Mouse (Mus musculus) c-Kit-positive CD71-positive TER-119-positive erythroid progenitor cells, embryonic 14.5 days (primary cell): Measurements from ENCODE around the gene Pus7.
"Not testable (repeated sequence)": the region's sequence is repeated elsewhere in the genome, so short reads cannot be mapped to it uniquely, and the experiment has no call there.

ENCODE experiments used
- DNase-seq: peaks from one replicate; pipeline ENCODE4 v3.0.0-alpha.2; 2013; ENCODE audit warnings: low spot score

Pus7 gene

DNA sequence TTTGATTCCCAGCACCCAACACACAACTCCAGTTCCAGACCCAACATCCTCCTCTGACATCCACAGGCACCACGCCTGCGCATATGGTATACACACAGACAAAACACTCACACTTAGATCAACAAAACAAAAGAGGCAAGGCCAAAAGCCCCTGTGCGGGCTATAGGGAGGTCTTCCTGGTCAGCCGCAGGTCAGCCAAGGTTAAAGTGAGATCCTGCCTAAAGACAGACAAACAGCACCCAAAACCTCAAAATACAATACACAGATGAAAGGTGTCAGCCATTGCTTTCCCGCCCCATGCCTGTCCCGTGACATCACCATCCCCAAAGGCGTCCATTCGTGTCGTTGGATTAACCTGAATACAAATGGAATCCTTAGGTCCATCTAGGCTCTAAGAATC lies 27.9 kb downstream of the Pus7 start:
- DNase-seq: no peak

DNA sequence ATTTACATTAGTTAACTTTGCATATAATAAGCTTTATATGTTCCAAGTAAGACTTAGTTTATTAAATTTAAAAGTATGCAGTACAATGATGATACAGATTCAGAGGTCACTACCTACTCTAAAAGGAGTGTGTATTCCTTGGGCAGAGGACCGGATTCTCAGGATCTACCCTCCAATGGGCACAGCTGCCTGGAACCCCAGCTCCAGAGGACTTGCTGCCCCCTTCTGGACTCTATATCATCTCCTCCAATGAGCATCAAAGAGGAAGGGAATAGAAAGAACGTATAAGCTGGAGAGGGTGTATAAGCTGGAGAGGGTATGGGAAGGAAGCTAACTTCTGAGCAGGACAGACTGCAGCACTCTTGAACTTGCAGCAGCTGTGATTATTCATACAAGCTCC lies 33.6 kb downstream of the Pus7 start:
- no peak for DNase-seq

DNA sequence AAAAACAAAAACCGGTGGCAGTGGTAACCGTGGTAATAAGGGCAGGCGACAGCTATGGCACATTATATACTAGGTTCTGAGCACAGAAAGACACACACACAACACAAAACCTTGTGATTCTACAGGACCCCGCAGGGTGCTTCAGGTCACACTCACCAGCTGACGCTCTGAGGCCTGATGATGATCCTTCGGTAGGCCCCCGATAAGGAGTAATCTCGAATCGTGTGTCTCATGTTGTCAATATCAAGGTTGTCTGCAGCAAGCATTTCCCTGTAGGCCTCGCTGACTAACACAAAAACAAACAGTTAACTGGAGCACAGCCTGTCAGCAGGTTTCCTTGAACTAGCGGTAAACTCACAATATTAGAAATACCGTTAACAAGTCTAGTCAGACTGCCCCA lies 40.2 kb downstream of the Pus7 start:
- DNase-seq: no peak

DNA sequence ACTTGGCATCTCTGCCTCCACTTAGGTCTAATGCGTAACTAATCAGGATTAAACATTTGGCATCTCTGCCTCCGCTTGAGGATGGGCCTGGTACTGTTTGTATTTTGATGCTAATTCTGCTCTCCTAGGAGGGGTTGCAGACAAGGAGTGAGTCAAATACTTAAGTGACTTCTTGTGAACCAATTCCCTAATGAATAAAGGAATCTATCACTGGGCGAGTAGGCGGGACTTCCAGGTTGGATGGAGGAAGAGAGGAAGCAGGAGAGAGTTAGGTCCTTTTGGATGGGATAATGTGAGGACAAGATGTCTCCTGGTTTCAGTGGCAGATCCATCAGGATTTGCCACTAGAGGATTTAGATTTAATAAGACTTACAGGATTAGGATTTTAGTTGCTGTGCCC lies 46.4 kb downstream of the Pus7 start:
- DNase-seq: no peak

DNA sequence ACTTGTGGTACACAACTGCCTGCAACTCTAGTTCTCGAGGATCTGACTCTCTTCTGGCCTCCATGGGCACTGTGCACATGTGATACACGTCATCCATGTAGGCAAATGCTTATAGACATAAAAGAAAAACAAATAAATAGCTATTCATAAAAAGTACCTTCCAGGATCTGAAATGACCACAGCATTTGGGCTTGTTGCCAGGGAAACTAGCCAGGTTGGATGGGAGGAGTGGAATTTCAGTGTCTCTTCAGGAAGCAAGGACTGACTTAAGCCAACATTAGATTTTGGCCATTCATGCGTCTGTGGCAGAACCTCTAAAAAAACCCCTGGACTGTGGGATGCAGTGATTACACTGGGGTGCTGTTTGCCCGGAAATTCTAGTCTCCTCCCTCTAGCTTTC lies 47.1 kb downstream of the Pus7 start:
- no peak for DNase-seq

DNA sequence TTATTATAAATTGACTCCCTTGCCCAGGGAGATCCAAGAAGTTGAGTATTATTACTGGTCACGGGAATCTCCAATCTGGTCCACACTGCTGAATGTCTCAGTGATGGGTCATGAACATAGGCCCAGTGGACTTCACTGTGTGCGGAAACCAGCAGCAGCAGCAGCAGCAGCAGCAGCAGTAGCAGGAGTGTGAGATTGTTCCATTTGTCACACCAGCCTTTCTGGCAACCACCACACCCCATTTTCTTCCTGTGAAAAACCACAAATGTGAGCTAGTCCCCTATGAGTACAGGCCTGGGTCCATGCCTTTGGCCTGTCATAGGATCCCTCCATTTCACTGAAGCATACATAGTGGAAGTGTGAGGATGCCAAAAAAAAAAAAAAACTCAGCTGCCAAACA lies 61.6 kb downstream of the Pus7 start:
- no peak for DNase-seq

DNA sequence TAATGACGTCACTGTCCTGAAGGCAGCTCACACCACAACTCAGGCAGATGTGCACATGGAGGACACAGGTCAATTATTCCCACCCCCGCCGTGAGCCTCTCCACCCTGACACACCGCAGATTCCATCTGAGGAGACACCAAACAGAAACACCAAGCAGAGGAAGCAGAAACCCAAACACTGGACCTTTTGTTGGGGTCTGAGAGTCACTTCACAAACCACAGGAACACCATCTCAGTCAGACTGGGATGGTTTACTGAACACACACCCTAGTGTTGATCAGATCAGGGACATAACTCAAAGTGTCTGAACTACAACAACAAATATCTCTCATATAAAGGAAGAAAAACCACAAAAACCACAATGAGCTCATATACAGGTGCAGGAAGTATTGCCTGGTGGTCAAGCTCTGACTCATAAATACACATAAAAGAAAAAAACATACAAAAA lies 64.6 kb downstream of the Pus7 start:
- no peak for DNase-seq

DNA sequence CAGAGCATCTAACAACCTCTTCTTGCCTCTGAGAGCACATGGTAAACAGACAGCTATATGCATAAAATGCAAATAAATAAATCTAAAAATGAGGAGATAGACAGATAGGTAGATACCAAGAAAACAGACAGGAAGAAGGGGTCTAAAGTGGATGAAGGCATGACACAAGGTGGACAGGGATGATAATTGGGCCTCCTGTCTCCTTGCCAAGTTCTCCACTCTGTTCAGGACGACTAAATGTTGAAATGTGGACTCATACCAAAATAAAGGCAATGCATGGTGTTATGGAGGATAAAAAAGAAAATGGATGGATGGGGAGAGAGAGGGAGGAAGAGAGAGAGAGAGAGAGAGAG lies 65.4 kb downstream of the Pus7 start:
- DNase-seq: no peak

DNA sequence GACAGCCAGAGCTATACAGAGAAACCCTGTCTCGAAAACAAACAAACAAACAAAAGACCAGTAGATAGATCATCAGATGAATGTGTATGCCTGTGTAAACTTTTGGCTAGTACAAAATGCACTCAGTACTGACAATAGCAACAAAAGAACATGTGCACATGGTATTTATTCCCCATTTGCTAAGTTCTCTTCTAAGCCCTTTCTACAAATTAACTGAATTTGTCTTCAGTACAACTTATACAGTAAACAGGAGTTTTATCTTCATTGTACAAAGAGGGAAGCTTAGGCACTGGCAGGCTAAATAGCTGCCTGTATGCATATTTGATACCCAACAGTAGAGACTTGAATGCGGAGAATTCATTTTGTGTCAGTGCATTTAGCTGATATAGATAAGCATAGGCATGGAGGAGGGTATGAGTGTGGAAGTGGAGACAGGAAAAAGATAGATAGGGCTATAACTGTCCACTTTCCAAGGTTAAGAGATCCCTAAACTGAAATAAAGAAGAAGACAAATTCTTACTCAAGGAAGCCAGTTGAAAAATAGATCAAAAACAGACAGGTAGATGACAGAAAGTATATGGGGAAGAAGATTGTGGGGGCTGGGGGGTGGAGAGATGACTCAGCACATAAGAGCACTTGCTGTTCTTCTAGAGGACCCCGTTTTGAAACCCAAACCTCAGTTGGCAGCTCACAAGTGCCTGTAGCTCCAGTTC lies 65.9 kb downstream of the Pus7 start:
- DNase-seq: no peak

DNA sequence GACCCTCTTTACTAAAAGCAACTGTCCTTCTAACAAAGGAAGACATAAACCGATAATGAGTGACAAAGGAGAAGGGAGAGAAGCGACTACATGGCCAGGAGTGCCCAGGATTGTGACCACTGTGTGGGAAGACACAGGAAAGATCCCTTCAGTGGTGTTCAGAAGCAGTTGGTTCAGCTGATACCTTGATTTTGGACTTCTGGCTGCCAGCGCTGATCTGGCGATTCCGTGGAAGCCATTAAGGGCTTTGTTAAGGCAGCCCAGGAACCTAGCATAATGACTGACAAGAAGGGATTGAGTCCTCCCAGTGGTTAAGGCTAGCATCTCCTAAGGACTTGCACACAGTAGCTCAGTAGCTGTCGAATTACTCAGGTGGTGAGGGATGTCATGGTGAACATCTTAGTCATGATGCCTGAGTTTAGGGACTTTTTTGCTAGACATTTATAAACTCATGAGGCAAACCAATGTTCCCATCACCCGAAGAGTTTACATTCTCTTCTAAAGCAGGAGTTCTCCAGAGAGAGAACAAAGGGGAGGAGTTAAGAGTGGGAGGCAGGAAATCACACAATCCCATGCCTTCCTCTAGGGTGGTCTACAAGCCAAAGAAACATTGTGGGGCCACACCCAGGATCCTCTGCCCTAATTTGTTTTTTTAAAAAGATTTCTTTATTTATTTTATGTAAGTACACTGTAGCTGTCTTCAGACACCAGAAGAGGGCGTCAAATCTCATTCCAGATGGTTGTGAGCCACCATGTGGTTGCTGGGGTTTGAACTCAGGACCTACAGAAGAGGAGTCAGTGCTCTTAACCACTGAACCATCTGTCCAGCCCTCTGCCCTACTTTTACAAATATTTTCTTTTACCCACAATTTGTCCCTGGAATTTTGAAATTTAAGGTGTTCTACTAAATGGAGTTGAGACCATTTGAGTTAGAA lies 69.8 kb downstream of the Pus7 start:
- no peak for DNase-seq

DNA sequence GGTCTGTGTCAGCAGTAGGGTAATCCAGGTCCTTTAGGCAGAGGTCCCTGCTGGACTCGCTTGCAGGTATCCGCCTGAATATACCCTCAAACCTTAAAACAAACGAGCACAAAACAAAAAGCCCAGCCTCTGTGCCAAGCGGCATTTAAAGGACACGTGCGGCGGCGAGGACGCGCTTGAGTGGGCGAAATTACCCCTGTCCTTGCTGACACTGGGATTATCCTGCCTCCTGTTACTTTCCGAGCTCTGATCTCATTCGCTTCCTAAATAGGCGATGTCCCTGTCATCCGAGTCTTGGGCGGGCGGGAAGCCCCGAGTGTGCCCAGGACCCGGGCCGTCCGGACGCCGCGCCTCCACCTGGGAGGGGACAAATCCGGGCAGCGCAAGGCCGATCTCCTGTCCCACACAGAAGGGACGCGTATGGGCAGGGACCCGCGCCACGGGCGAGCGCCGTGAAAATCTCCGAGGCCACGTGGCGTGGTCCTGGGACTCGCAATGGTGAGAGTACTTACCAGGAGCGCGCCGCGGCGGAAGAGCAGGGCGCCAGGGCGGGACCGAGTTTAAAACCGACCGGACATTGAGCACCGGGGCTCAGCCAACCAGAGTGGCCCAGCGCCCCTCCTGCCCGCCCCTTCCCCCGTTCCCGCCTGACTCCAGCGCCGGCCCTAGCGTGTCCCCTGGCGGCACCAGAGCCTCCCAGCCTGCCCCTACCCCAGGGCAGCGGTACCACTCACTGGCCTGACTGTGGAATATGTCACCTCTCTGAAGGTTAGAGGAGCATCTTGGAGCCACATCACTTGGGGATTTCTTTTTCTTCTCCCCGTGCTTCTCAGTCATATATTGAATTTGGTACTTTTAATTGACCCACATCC lies 71.1 kb downstream of the Pus7 start:
- DNase-seq: peak; percentile 35

DNA sequence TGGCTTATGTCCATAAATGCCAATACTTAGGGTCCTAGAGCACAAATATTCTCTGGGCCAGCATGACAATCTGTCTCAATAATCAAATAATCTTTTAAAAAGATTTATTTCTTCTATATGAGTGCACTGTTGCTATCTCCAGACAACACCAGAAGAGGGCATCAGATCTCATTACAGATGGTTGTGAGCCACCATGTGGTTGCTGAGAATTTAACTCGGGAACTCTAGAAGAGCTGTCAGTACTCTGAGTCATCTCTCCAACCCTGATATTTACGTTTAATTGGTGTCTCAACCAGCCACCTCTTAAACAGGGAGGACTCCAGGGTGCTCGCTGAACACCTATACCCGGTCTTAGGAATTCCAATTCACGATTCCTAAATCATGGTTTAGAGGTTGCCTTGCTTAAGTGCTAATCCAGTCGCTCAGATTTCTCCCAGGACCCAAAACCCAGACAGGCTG lies 71.8 kb downstream of the Pus7 start:
- DNase-seq: not testable (repeated sequence)

DNA sequence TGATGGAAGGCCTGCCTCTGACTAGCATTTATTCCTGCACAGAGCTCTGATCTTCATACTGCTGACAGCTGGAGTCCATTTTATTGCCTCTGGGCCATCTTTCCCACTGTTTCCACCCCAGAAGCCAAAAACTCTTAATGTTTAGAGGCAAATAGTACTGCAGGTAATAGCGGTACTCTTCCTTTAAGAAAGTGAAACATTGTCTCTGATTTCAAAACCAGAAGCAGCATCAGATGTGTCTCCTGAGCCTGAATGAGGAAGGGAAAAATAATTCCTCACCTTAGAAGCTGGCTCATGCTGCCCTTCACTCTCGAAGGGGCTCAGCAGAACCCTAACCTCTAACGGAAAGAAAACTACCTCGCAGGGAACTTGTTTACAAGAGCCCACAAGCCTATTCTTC lies 72.3 kb downstream of the Pus7 start:
- DNase-seq: no peak

DNA sequence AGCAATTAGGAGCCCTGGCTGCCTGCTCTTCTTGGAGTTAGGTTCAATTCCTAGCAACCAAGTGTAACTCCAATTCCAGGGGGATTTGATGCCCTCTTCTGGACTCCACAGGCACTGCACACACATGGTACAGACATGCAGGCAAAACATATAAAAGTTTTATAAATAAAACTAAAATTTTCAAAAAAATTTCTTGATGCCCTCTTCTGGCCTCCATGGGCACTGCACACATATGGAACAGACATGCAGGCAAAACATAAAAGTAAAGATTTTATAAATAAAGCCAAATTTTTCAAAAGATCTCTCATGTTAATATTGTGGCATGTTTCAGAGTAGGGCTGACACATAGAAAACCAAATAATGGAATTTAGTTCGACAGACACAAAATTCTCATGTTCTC lies 73.8 kb downstream of the Pus7 start:
- no peak for DNase-seq

DNA sequence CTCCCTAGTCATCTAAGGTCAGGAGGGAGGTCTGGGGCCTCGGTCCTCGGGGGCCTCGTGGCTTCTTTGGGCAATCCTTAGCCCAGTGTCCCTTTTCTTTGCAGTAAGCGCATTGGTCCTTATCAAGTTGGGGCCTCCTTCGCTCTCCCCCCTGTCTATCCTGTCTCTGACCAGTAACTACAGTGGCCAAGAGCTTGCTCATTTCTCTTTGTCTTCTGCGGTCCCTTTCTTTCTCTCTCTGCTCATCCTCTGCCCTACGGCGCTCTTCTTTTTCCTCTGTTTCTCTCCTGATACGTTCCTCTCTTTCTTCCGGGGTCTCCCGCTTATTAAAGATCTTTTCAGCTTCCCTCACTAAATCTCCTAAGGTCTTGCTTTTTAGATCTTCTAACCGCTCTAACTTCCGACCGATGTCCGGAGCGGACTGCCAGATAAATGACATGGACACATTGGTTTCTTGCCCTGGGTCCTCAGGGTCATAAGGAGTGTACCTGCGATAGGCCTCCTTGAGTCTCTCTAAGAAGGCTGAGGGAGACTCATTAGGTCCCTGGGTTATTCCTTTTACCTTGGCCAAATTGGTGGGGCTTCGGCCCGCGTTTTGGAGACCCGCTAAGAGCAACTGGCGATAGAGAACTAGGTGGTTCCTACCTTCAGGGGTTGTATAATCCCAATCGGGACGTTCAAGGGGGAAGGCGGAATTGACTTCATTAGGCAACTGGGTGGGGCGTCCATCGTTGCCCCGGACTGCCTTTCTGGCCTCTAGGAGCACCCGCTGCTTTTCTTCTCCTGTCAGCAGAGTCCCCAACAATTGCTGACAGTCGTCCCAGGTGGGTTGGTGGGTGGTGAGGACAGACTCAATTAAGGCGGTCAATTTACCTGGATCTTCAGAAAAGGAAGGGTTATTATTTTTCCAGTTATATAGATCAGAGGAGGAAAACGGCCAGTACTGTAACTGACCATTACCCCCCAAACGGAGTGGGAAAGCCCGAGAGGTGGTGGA lies 76.6 kb downstream of the Pus7 start:
- not testable (repeated sequence) for DNase-seq

DNA sequence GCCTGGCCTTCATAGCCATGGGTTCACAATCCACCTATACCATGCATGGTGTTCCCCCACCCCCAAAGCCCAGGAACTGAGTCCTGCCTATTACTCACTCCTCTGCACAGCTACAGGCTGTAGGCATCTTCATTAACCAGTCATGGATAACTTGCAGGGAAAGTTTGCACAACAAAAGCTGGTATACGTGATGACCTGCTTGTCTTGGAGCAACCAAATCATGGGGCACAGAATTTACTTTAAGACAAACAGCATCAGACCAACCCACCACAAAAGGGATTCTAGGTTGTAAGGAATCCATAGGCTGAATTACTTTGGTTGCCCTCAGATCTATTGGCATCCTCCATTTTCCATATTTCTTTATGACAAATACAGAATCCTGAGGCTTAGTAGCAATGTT lies 86.1 kb downstream of the Pus7 start:
- no peak for DNase-seq
